Mouse (Mus musculus) forelimb bud, embryonic 11.5 days (tissue): ENCODE data around the gene Atp1a1.
A peak's percentile ranks its signal among the peaks of the same experiment; 100 is the strongest.

Source experiments
- DNase-seq: peaks from one replicate; pipeline ENCODE4 v3.0.0-alpha.2; 2012; ENCODE audit warnings: low read depth, low spot score

Atp1a1 gene

DNA sequence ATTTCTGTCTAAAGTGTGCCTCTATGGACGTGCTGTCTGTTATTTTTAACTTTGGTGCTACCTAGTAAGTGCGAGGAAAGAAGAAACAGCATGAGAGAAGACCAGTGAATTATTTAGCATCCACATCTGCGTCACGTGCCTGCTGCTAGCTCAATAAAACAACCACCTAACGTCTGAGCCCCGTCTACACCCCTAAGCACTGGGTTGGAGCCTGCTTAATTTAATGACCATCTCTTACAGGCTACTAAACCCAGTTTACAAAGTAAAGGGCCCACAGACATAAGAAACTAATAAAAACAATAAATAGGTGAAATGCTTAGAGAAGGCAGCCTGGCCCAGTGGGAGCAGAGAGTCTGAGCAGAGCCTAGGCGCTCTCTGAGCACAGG lies 11.2 kb downstream of the Atp1a1 start:
- peak; percentile 45 for DNase-seq

DNA sequence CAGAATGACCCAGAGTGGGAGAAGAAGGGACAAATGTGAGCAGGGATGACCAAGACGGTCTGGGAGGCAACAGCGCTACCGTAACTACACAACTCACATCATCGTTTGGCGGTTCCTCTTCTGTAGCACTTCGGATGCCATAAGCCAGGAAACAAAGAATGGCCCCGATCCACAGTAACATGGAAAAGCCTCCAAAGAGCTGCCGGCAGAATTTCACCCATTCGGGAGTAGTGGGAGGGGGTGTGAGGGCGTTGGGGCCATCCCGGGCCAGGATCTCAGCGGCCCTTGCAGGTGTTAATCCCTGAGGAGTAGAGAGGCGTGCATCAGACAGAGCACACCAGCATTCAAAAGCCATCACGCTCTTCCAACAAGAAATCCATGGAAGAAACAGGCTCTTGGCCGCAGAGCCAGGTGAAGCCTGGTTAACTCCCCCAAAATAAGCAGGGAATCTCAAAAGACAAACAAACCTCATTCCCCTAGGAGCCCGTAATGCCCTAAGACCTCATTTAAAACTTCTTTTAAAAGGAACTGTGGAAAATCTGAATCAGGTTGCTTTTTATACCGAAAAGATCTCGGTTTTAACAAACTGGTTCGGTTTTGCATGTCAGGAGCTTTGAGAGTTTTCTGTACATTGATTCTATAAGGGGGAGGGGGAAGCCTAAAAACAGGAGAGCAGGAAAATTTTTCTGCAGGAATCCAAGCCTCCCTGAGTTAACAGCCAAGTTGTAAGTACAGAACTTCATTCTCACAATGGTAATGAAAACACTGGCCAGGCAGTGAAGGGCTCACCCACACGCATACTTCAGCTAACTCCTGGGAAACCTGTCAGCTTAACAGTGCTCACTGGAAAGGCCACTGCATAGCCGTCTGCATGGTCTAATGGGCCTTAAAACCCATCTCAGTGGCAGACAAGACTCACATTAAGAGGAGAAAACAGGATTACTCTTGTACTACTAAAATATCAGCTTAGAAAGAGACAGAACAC lies 11.9 kb downstream of the Atp1a1 start:
- DNase-seq, result no peak

DNA sequence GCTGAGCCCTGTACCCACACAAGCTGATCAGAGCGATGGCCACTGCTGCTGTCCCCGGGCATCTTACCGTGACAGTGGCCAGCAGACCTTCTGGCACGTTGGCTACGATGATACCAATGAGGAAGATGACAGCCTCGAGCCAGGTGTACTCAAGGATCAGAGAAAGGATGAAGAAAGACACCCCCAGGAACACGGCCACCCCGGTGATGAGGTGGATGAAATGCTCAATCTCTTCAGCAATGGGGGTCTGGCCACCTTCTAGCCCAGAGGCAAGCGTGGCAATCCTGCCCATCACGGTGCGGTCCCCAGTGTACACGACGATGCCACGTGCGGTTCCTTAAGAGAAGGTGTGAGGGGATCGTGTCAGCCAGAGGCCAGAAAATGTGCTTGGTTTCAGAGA lies 14.1 kb downstream of the Atp1a1 start:
- no peak for DNase-seq

DNA sequence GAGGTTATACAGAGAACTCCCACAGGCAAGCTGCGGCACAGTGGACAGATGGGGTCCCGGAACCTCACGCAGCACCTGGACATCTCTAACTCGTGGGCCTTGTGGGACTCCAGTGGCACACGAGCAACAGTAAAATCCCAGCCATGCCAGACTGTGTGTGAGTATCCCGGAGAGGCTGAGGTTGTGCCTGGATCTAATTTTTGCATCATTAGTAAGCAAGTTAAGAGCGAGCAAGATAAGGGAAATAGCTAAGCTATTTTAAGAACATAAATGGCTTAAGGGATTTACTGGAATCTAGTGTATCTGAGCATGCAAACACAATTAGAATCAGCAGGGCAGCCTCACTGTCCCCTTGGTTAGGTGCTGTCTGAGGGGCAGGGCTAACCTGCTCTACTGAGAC lies 16.2 kb downstream of the Atp1a1 start:
- no peak for DNase-seq

DNA sequence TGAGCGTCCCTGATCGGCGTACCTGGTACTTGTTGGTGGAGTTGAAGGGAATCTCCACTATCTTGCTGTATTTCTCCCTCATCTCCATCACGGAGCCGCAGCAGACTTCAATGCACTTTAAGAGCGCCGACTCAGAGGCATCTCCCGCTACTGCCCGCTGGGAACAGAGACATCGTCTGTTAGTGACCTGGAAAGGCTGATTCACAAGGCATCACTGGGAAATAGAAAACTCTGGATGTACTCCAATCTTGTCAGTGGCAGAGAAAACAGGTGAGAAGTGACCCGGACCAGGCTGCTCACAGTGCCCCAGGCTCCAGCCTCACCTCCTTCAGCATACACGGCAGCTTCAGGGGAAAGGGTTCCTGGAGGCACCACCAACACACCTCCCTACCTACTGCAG lies 17.7 kb downstream of the Atp1a1 start:
- DNase-seq, result no peak

DNA sequence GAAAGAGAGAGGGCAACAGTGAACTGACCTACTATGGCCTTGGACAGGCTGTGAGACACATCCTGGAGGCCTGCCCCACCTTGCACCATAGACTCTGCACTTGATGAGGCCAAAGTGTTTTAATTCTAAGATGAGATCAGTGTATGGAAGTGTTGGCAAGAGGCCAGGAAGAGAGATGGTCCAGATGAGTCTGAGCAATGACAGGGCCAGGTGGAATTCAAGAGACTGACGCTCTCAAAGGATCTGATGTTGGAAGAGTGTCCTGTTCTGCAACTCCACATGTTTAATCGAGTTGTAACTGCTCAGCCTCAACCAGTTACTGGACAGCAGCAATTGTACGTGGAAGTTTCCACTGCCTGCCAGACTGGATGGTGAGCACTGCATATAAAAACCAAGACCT lies 26.4 kb downstream of the Atp1a1 start:
- DNase-seq, result no peak

DNA sequence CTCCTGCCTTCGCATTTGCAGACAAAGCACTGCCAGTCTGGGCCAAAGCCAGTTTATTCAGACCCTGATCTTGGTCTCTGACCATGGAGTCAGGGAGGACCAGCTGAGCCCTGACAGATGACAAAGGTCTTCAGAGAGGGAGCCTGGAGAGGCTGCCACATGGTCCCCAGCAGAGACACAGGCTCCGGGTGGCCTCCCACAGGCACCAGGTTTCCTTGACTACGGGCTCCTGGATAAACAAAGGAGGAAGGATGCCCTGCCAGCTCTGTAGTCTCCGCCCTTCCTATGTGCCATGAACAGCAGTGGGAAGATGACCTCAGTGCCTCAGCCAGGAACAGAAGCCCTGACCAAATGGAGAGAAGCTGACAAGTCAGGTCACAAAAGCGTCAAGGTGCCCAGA lies 27.1 kb downstream of the Atp1a1 start:
- no peak for DNase-seq

DNA sequence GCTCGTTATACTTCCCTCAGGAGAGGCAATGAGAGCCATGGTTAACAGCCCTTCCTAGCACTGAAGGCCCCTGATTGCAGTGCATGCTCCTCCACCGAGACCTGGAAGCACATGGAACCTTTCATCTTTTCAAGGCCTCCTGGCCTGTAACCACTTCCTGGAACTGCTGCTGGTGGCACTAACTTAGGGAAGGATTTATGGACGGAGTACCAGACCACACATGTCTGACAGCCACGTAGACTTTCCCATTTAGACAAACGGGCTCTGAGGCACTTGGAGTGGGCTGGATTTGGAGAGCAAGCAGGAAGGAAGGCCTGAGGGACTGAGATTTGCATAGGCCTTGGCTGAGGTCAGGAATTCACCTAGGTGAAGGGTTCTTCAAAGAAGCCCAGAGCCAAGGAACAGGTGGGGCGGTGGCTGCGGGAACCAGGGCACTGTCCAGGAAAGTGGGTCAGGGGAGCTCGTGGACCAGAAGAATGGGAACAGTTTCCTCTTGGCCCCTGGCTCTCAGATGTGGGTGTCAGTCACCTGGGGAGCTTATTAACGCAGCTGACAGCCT lies 28.9 kb downstream of the Atp1a1 start:
- DNase-seq, result no peak

DNA sequence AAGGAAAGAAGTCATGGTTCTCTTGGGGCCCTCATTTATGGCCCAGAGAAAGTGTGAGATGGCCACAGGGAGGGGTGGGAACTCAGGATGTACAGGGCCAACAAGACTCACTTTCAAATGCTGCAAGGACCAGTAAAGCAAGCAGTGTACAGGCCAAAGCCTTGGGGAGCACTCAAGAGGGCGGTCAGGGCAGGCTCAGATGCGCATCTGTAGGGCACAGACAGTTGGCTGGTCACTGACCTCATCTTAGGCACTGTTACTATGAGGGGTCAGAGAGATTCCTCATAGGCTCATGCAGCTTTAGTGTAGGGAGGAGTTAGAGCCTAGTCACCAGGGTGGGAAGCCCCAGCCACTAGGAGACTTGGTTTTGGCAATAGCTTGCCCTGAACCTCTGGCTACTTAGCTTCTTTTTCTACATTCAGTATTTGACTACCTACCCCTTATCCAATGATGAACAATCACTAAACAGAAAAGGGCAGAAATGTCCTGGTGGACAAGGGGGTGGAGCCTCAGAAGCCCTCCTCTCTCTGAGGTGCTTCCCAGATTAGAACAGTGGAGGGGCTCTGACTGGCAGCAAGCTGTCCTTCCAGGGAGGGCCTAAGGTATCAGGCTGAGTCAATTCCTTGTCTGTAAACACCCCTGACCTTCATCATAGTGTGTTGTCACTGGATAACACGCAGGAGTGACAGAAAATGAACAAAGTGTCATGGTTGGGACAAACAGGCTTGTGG lies 29.9 kb downstream of the Atp1a1 start:
- DNase-seq, result no peak

DNA sequence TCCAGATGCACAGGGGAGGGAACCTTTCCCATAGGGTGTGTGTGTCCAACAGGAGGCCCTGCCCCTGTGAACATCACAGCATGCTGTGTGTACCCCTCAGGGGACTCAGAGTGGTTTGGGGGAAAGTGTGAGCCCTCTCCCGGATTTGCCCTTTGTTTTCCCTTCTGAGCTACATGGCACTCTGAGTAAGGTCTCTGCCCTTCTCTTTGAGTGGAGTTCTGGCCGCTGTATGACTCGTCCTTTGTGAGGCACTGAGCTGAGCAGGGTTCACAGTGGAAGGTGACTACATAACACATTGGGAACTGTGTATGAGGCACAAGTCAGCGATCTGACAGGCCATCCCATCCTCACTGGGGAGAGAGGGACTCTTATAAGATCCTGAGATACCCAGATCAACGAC lies 31.5 kb downstream of the Atp1a1 start:
- no peak for DNase-seq

DNA sequence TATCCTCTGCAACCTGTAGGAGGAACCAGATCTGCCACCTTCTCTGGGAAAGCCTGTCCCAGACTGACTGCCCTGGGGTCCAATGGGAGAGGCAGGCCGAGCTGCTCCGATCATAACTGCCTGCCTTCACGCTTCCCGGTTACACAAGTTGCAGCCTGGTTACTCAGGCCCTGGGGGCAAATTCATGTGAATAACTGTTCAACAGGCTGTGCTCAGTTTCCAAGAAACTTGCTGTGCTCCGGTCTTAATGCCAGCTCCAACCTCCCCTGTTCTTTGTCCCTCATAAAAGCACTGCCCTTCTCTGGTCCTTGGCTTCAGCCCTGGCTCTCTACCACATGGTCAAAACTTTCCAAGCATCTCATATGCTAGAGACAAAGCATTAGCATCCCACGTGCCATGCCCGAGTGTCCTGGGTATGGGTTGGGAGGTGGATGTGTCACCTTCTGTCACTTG lies 32.3 kb downstream of the Atp1a1 start:
- DNase-seq, result peak; percentile 57

DNA sequence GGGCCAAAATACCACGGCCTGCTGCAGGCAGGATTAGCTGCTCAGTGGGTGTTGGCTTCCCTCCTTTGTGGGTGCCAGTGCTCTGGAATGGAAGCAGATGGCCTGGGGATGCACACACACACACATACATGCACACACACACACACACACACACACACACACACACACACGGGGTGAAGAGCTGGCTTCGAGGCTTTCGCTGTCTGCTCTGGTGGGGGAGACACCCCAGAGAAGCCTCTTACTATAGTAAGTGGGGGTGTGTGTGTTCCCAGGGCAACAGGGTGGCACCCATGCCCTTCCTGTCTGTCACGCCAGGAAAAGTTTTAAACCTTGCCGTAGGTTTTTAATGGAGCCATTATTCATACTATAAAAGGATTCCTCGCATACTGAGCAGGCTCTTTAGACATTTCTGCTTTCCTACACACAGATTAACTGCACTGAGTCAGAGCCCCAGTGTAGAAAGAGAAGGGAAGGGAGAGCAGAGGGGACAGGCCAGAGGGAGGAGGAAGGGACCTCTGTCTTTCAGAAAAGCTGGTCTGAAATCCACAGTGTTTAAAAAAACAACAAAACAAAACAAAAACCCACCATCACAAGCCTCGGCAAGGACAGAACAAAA lies 32.9 kb downstream of the Atp1a1 start:
- DNase-seq, result no peak

DNA sequence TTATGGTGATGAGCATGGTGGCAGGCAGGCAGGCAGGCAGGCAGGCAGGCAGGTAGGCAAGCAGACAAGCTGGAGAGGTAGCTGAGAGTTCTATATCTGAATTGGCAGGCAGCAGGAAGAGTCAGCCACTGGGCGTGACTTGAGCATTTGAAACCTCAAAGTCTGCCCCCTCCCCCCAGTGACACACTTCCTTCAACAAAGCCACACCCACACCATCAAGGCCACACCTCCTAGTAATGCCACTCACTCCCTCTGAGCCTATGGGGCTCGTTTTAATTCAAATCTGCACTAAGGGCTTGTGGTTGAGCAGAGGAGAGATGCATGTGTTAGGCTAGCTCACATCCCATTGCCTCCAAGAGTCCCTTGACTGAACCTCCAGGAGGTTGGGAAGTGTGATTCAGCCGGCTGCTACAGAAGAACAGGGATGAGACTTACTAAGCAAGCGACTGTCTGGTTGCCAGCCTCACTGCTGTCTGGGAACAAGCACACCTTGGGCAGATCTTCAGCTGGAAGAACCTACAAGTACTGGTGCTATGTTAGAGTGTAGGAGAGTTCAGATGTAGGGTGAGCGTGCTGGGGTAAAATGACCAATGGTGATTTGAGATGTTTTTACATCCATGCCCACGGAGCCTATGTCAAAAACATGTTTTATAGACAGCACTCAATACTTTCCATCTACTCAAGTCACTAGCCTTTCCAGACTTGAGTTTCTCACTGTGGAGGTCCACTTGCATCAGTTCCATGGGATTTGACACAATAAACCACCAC lies 33.6 kb downstream of the Atp1a1 start:
- no peak for DNase-seq

DNA sequence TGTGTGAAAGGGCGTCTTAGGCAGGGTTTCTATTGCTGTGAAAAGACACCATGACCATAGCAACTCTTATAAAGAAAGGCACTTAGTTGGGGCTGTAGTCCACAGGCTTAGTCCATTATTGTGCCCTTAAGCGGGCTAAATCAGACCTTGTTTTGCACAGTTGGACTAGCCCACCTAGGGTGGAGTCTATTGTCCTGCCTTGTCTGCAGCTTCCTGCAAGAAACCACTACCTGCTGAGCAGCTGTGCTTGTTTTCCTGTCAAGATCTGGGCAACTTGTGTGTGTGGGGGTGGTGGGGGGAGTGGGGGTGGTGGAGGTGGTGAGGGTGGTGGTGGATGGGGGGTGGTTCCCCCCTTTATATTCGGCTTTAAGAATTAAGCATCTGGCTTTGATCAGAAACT lies 34.2 kb downstream of the Atp1a1 start:
- no peak for DNase-seq

DNA sequence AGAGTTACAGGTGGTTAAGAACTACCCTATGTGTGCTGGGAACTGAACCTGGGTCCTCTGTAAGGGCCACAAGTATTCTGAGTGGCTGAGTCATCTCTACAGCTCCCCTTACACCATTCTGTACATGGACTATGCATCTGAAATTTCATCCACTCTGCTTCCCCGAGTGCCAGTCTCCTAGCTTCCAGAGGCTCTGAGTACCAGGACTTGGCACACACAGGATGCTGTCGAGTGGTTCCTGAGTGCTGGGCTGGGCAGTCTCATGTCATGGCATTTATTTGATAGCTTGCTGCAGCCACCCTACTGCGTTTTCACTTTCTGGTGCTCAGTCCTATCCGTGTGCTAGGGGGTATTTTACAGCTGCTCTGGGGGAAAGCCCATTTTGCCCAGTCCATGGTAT lies 35.9 kb downstream of the Atp1a1 start:
- DNase-seq, result no peak

DNA sequence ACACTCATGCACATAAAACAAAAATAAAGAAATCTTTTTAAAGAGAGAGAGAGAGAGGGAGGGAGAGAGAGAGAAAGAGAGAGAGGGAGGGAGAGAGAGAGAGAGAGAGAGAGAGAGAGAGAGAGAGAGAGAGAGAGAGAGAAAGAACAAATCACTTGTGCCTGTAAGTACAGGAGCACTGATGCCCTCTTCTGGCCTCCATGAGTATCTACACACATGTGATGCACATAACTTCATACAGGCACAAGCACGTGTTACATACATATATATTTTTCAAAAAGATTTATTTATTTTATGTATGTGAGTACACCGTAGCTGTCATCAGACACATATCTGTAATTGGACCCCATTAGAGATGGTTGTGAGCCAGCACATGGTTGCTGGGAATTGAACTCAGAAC lies 40.5 kb downstream of the Atp1a1 start:
- no peak for DNase-seq

DNA sequence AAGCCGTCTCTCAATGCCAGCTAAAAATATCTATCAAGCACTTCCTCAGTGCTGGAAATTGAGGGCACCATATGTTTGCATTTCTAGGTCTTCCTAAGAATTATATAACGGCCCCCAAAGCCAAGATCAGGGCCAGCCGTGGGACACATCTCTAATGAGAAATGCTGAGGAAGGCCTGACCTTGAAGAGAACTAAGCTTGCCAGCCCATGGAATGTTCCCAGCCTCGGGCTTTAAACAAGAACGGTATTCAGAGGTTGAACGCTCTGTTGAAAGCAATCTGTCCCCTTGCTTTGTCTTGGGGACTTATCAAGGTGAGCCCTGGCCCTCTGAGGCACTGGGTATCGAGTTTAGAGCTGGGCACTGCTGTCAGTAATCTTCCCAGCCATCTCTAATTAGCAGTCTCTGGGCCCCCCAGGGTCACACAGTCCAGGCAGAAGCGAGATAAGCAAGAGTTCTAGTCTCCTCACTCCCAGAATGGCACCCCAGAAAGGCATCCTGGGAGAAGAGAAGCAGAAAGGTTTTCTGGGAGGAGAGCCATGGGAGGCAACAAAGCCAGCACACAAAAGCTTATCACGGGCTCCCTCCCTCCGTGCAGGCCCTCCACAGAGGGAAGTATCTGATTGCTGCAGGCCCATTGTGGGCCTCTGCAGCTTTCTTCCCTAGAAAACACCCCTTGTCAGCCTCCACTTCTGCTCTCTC lies 41.8 kb downstream of the Atp1a1 start:
- no peak for DNase-seq

DNA sequence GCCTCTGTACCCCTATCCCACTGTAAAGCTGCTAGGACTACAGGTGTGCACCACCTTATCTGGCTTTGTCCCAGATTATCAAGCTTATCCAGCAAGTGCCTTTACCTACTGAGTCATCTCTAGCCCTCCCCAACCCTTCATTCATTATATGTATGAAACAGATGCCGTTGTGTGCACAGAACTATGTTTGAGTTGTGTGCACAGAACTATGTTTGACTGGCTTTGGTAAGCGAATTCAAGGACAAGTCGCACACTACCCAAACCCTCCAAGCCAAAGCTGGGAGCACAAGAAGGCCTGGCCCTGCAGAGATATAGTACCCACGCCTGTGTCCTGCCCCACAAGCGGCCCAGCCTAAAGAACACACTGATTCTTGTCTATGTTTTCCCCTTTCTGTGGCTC lies 42.5 kb downstream of the Atp1a1 start:
- no peak for DNase-seq

DNA sequence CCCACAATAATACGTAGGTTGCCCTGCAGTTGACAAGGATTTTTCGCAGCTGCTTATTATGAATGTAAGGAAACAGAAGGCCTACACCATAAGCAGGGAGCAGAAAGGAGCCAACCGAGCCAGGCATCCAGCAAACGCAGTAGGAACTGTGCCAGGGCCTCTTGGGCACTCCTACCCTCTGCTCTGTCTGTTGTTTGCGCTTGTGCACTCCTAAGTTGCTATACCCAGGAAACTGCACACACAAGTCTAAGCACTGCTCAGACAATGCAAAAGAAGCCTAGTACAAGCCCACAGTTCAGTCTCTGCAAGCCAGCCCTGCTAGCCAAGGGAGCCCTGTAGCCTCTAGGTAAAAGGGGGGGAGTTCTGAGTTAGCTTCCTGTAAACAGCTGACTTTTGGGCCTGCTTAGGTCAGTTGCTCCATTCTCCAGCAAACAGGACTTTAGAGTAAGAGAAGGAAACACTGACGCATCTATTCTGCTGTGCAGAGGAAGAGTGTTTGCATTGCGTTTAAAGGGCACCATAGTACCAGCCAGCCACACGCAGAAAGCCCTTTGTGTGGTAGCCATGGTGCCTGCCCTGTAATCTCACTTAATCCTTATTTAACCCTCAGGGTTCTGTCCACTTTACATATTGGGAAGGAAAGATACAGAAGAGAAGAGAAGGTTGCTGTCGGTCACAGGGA lies 43.5 kb downstream of the Atp1a1 start:
- DNase-seq, result no peak

DNA sequence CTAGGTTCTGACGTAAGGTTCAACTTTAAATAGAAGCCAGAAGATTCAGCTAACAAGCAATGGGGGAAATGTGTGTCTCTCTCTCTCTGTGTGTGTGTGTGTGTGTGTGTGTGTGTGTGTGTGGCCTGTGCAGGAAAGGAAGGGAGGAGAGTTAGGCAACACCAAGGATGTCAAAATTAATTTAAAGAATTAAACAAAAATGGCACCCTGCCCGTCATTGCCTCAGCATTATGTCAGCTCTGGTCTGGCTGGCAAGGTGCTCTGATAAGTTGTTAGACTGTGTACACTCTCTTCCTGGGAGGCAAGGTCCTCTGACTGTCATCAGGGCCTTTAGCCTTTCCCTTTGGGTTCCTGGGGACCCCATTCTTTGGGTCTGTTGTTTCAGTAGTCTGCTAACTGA lies 47.8 kb downstream of the Atp1a1 start:
- no peak for DNase-seq
